Mouse (Mus musculus): ENCODE results near the gene Snrpa. TPM values are rescaled to one million over a fixed set of nuclear protein-coding genes. Genes with fewer than 3 reads are reported as not detected.

Snrpa gene
- polyA plus RNA-seq, 1 experiment from 2014 or later = 155 TPM

DNA sequence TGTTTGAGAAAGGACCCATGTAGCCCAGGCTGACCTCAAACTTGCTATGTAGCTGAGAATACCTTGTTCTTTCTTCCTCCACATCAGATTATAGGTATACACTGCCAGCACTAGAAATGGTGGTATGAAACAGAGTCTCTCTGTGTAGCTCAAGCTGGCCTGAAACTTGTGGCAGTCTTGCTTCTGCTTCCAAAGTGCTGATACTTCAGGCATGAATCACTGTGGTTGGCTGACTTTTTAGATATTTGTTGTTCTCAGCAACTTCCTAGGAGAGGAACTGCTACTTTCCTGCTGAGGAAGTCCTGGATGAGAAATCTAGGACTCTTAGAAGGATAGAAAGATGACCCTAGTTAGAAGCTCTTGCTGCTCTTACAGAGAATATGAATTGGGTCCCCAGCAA is 2.3 kb upstream of the Snrpa start:
- Histone ChIP-seq H3K27me3 (replicated peaks) (no peaks in the 10 kb centered on the region), H3K9ac (no peak overlapping the region), H3K4me2 (no peak overlapping the region), H3K4me3 (no peak overlapping the region), H3K4me1 (replicated peaks) (peaks cover 16% of the 10 kb centered on the region), H3K27ac (ENCODE audit: poor library complexity, severe bottlenecking) (no peak overlapping the region), H3K36me3 (peaks cover 57% of the 10 kb centered on the region), H3K9me3 (replicated peaks) (no peaks in the 10 kb centered on the region)
- no peak for ATAC-seq (ENCODE audit: insufficient number of reproducible peaks, low FRiP score)

DNA sequence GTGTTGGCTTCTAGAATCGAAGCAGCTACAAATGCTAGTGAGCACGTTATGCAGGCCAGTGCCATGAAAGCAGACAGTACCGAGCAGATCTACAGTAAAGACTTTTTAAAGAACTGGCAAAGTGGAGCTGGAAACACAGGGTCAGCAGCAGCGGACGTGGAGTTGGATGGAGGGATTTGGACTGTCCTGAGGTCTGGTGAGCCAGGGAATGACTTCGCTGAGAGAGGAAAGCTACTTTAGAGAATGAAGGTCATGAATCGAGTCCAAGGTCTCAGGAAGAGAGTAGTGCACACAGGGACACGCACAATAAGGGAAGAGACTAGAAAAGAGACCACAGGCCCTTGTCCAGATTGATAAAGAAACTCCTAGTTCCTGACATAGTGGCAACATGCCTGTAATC is 1.6 kb upstream of the Snrpa start:
- 89% methylated on average over 8 of the region's 8 CpGs for WGBS
- no peaks in the 10 kb centered on the region for H3K27me3 ChIP-seq (replicated peaks)
- no peak overlapping the region for H3K27ac ChIP-seq (ENCODE audit: poor library complexity, severe bottlenecking)
- 0 out of 2 replicates have a peak overlapping the region, but pooled peaks have one; percentile 20 for H3K9ac ChIP-seq
- H3K9me3 ChIP-seq (replicated peaks) = no peaks in the 10 kb centered on the region
- no peak overlapping the region for H3K4me2 ChIP-seq
- peaks cover 16% of the 10 kb centered on the region for H3K4me1 ChIP-seq (replicated peaks)
- no peak overlapping the region for H3K4me3 ChIP-seq
- peaks cover 57% of the 10 kb centered on the region for H3K36me3 ChIP-seq
- ATAC-seq (ENCODE audit: insufficient number of reproducible peaks, low FRiP score) = no peak

DNA sequence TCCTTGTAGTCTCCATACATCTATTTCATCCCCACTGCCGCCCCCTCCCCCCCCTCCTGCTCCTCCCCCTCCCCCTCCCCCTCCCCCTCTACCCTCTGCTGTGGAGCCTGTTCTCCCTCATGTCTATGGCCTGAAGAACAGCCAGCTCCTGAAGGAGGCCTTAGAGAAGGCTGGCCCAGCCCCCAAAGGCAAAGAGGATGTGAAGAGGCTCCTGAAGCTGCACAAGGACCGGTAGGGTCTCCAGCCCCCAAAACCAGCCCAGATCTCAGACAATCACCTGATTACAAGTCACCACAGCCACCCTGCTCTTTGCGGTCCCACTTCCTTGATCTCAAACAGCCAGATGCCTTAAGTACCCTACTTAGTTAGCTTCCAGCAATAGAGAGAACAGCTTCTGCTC is 1.1 kb upstream of the Snrpa start:
- H3K27me3 ChIP-seq (replicated peaks) = no peaks in the 10 kb centered on the region
- H3K4me3 ChIP-seq = no peak overlapping the region
- peak overlapping the region; percentile 81; the same call in 1 of the 2 replicates for H3K4me2 ChIP-seq
- peaks cover 16% of the 10 kb centered on the region for H3K4me1 ChIP-seq (replicated peaks)
- no peak for ATAC-seq (ENCODE audit: insufficient number of reproducible peaks, low FRiP score)
- H3K9me3 ChIP-seq (replicated peaks) = no peaks in the 10 kb centered on the region
- H3K36me3 ChIP-seq = peaks cover 57% of the 10 kb centered on the region
- H3K27ac ChIP-seq (ENCODE audit: poor library complexity, severe bottlenecking) = no peak overlapping the region
- H3K9ac ChIP-seq = no peak overlapping the region
- 86% methylated on average over 3 of the region's 3 CpGs for WGBS

DNA sequence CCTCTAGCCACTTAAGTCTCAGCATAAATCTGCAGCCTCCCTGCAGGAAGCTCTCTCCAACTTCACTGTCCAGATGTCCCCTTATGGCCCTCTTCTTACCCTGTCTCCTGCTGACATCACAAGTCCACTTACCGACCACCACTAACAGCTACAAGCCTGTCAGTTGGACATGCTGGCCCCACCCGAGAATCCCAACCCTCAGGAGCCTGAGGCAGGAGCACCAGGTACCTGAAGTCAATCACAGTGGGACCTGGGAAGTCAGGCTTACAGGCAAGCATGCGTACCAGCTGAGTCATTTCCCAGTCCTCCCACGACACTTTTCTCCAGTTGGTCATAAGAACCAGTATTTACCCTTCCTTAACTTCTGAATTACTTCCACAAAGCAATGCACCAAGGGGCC is 2.3 kb downstream of the Snrpa start:
- Histone ChIP-seq H3K36me3 (peaks cover 69% of the 10 kb centered on the region), H3K9me3 (replicated peaks) (no peaks in the 10 kb centered on the region), H3K4me2 (no peak overlapping the region), H3K27ac (ENCODE audit: poor library complexity, severe bottlenecking) (no peak overlapping the region), H3K4me3 (no peak overlapping the region), H3K27me3 (replicated peaks) (no peaks in the 10 kb centered on the region), H3K4me1 (replicated peaks) (peaks cover 16% of the 10 kb centered on the region), H3K9ac (no peak overlapping the region)
- no peak for ATAC-seq (ENCODE audit: insufficient number of reproducible peaks, low FRiP score)
- 78% methylated on average over 4 of the region's 4 CpGs for WGBS

DNA sequence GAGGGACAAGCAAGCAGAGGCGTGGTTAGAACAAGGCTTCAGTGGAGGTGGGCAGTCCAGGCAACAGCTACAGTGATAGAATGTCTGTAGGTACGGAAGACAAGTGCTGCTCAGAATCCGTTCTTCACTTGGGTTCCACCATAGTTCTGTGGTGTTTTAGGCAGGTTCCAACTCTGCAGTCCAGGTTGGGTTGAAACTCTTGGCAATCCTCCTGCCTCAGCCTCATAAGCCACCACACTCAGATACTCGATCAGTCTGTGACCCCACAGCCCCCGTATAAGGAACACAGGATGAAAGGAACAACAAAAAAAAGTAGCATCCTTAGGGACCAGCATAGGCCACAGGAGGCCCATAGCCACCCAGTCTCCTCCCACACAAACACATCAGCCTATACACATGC is 3.6 kb downstream of the Snrpa start:
- Histone ChIP-seq H3K9ac (no peak overlapping the region), H3K36me3 (peaks cover 70% of the 10 kb centered on the region), H3K4me3 (no peak overlapping the region), H3K9me3 (replicated peaks) (no peaks in the 10 kb centered on the region), H3K27ac (ENCODE audit: poor library complexity, severe bottlenecking) (no peak overlapping the region), H3K4me1 (replicated peaks) (peaks cover 16% of the 10 kb centered on the region), H3K27me3 (replicated peaks) (no peaks in the 10 kb centered on the region), H3K4me2 (no peak overlapping the region)
- WGBS = 92% methylated on average over 5 of the region's 5 CpGs
- no peak for ATAC-seq (ENCODE audit: insufficient number of reproducible peaks, low FRiP score)

DNA sequence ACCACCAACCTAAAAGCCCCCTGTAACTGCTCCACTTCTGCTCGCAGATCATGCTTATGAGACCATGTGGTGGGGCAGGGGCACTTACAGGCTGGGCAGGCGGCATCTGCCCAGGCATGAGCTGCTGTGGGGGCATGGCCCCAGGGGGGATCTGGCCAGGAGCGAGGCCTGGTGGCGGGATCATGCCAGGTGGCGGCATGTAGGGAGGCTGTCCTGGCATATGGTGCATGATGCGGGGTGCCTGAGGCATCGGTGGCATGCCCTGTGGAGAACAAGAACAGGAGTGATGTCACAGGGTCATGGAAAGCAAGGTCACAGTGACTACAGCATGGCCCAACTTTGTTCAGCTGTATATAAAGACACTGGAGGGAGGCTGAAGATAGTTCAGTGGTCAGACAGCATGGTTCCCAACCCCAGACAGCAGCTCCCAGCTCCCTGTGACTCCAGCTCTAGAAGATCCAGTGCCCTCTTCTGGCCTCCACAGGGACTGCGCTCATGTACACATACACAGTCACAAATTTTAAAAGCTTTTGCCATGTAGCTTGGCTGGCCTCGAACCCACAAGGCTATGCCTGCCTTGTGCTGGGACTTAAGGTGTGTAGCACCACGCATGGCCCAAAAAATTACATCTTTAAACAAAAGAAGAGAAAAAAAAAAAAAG is 6.7 kb downstream of the Snrpa start:
- no peaks in the 10 kb centered on the region for H3K9me3 ChIP-seq (replicated peaks)
- no peaks in the 10 kb centered on the region for H3K27me3 ChIP-seq (replicated peaks)
- H3K4me2 ChIP-seq = no peak overlapping the region
- H3K9ac ChIP-seq = no peak overlapping the region
- H3K27ac ChIP-seq (ENCODE audit: poor library complexity, severe bottlenecking) = no peak overlapping the region
- WGBS = 93% methylated on average over 10 of the region's 10 CpGs
- peaks cover 97% of the 10 kb centered on the region for H3K36me3 ChIP-seq
- peaks cover 8% of the 10 kb centered on the region for H3K4me1 ChIP-seq (replicated peaks)
- no peak overlapping the region for H3K4me3 ChIP-seq
- ATAC-seq (ENCODE audit: insufficient number of reproducible peaks, low FRiP score) = no peak

DNA sequence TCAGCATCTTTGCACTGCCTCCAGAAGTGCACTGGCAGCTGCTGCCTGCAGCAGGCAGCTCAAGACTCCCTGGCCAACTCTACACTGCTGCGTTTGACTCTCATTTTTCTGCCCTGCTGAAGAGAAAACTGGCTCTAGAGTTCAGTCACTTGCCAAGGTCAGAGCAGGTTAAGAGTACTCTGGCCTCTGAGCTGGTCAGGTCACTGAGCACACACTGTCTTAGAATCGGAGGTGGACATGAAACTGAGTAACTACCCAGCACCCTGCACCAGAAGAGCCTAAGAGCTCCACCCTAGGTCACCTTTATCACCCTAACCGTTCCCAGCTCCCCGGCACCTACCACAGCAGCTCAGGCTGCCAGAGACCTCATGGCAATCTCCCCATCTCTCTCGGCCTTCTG is 10.1 kb downstream of the Snrpa start:
- Histone ChIP-seq H3K4me2 (no peak overlapping the region), H3K9me3 (replicated peaks) (no peaks in the 10 kb centered on the region), H3K4me3 (no peak overlapping the region), H3K36me3 (peaks cover 80% of the 10 kb centered on the region), H3K4me1 (replicated peaks) (no peaks in the 10 kb centered on the region), H3K27me3 (replicated peaks) (no peaks in the 10 kb centered on the region), H3K9ac (no peak overlapping the region), H3K27ac (ENCODE audit: poor library complexity, severe bottlenecking) (no peak overlapping the region)
- 92% methylated on average over 5 of the region's 5 CpGs for WGBS
- ATAC-seq (ENCODE audit: insufficient number of reproducible peaks, low FRiP score) = no peak

DNA sequence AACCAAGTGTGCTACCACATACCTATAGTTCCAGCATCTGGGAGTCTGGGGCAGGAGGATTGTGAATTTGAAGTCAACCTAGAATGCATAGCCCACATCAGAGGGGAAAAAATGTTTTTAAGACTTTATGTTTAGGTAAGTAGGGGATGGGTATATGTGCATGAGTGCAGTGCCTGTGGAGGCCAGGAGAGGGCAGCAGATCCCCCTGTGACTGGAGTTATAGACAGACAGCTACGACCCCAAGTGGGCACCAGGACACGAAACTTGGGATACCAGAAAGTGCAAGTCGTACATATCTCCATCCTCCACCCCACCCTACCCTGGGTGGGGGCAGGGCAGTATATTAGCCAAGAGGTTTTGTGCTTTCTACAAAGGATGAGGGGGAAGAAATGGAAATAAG is 11.1 kb downstream of the Snrpa start:
- no peaks in the 10 kb centered on the region for H3K9me3 ChIP-seq (replicated peaks)
- H3K4me3 ChIP-seq = no peak overlapping the region
- H3K27ac ChIP-seq (ENCODE audit: poor library complexity, severe bottlenecking) = no peak overlapping the region
- WGBS = 63% methylated on average over 3 of the region's 3 CpGs
- H3K4me1 ChIP-seq (replicated peaks) = no peaks in the 10 kb centered on the region
- ATAC-seq (ENCODE audit: insufficient number of reproducible peaks, low FRiP score) = no peak
- no peak overlapping the region for H3K9ac ChIP-seq
- H3K4me2 ChIP-seq = no peak overlapping the region
- peaks cover 70% of the 10 kb centered on the region for H3K36me3 ChIP-seq
- no peaks in the 10 kb centered on the region for H3K27me3 ChIP-seq (replicated peaks)

DNA sequence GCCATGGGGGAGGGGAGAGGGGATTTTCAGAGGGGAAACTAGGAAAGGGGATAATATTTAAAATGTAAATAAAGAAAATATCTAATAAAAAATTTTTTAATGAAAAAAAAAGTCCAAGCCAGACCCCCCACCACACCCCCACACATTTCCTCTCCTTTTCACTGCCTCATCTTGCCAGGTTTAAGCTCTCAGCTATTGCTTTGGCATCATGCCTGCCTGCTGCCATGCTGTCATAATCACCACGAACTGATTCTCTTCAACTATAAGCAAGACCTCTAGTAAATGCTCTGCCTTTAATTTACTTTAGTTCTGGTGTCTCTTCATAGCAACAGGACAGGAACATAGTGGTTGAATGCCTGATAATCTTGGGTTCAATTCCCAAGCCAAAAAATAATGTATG is 13.6 kb downstream of the Snrpa start:
- Histone ChIP-seq H3K9ac (no peak overlapping the region), H3K4me3 (no peak overlapping the region), H3K27ac (ENCODE audit: poor library complexity, severe bottlenecking) (no peak overlapping the region), H3K9me3 (replicated peaks) (no peaks in the 10 kb centered on the region), H3K27me3 (replicated peaks) (no peaks in the 10 kb centered on the region), H3K4me2 (no peak overlapping the region), H3K36me3 (peaks cover 46% of the 10 kb centered on the region), H3K4me1 (replicated peaks) (peaks cover 12% of the 10 kb centered on the region)
- WGBS = 90% methylated on average over 1 of the region's 1 CpGs
- ATAC-seq (ENCODE audit: insufficient number of reproducible peaks, low FRiP score) = no peak

DNA sequence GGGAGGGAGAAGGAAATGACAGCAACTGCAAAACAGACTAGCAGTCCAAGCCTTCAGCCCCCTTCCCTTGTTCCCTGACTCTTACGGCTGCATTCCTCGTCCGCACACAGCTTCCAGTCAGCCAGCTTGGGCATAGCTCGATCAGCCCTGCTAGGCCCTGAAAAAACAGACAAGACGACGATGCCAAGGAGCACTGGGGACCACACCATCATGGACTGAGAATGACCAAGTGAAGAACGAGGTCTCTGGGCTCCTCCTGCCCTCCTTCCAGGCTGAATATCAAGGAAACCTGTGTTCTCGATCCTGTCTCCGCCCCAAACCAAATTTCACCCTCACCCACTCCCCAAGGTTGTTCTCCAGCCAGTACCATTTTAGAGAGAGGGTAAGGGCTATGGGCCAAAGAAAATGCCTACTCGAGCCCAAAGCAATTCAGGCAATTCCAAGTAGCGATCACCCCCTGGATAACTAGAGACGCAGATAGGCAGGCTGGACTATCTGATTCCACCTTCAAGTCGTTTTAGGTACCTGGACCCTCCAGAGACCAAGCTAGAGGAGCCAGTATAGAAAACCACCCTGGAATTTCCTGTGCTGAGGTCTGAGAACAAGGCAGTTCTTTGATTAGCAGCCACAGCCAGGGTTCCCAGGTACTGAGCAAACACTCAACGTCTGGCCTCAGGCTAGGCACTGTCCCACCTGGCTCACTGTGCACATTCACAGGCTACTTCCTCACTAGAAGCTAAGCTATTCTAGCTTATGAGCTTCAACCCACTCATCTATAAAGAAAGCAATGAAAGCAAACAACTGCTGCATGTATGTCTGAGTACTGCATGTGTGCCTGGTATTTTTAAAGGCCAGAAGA is 15.0 kb downstream of the Snrpa start, which contains the start of the genes Gm21983 and Mia:
Gene Gm21983, minus strand, starts transcription at position 250 of the 859 bp plus-strand sequence.
Gene Mia, minus strand, starts transcription at position 321 of the 859 bp plus-strand sequence.
- Histone ChIP-seq H3K9me3 (replicated peaks) (no peaks in the 10 kb centered on the region), H3K27ac (ENCODE audit: poor library complexity, severe bottlenecking) (no peak within 1 kb of the TSS), H3K36me3 (peaks cover 31% of the 10 kb centered on the region), H3K4me3 (no peak within 1 kb of the TSS), H3K4me1 (replicated peaks) (peaks cover 12% of the 10 kb centered on the region), H3K4me2 (no peak within 1 kb of the TSS), H3K27me3 (replicated peaks) (no peaks in the 10 kb centered on the region), H3K9ac (no peak within 1 kb of the TSS)
- ATAC-seq (ENCODE audit: insufficient number of reproducible peaks, low FRiP score) = no peak
- 65% methylated on average over 14 of the region's 14 CpGs for WGBS

DNA sequence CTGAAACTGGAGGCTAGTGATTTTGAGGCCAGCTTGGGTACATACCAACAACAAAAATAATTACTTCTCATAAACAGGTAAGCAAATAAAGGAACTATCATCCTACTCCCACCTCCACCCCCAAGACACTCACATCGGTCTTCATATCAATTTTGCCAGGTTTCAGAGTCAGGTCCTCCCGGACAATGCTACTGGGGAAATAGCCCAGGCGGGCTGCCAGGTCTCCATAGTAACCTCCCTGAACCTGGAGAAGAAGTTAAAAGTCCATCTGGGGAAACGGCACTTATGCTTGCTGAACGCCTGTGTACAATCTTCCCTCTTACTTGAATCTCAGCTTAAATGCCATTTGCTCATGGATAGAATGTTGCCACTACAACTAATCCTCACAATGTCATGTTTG is 16.0 kb downstream of the Snrpa start:
- H3K9ac ChIP-seq = no peak overlapping the region
- peaks cover 31% of the 10 kb centered on the region for H3K36me3 ChIP-seq
- H3K9me3 ChIP-seq (replicated peaks) = no peaks in the 10 kb centered on the region
- no peak overlapping the region for H3K27ac ChIP-seq (ENCODE audit: poor library complexity, severe bottlenecking)
- no peak overlapping the region for H3K4me3 ChIP-seq
- H3K4me1 ChIP-seq (replicated peaks) = peaks cover 12% of the 10 kb centered on the region
- no peak for ATAC-seq (ENCODE audit: insufficient number of reproducible peaks, low FRiP score)
- H3K27me3 ChIP-seq (replicated peaks) = no peaks in the 10 kb centered on the region
- WGBS = 66% methylated on average over 5 of the region's 5 CpGs
- H3K4me2 ChIP-seq = no peak overlapping the region
